Mouse (Mus musculus): ENCODE measurements around the gene Shank3.

Shank3 gene

GRCm38 (mm10) chr15:89557179-89557995 lies 58.0 kb downstream of the Shank3 start:
- DNase-seq (ENCODE audit: low read depth, low spot score) = no peak

- DNase-seq (ENCODE audit: low read depth, low spot score) = no peak
These were observed 58.6 kb downstream of the Shank3 start for GRCm38 (mm10) chr15:89557996-89558390.

- DNase-seq (ENCODE audit: low read depth, low spot score) = no peak
These were observed 59.8 kb downstream of the Shank3 start for GRCm38 (mm10) chr15:89559202-89559731.

- DNase-seq (ENCODE audit: low read depth, low spot score) = no peak
These were observed 68.7 kb downstream of the Shank3 start, which contains the start of gene Acr for GRCm38 (mm10) chr15:89568114-89568513. Gene Acr, plus strand, starts transcription at chr15:89568326.

GRCm38 (mm10) chr15:89572147-89572546 lies 72.7 kb downstream of the Shank3 start:
- DNase-seq (ENCODE audit: low read depth, low spot score) = no peak

GRCm38 (mm10) chr15:89582494-89582893 lies 83.1 kb downstream of the Shank3 start:
- DNase-seq (ENCODE audit: low read depth, low spot score) = no peak

GRCm38 (mm10) chr15:89585101-89585500 lies 85.7 kb downstream of the Shank3 start:
- DNase-seq (ENCODE audit: low read depth, low spot score) = no peak

- no peak for DNase-seq (ENCODE audit: low read depth, low spot score)
These were observed 86.2 kb downstream of the Shank3 start for GRCm38 (mm10) chr15:89585631-89586030.

- no peak for DNase-seq (ENCODE audit: low read depth, low spot score)
These were observed 89.7 kb downstream of the Shank3 start for GRCm38 (mm10) chr15:89589146-89589545.

GRCm38 (mm10) chr15:89591317-89591716 lies 91.9 kb downstream of the Shank3 start:
- peak; percentile 14 for DNase-seq (ENCODE audit: low read depth, low spot score)

GRCm38 (mm10) chr15:89591723-89592455 lies 92.5 kb downstream of the Shank3 start, which contains the start of gene Rabl2:
Gene Rabl2, minus strand, starts transcription at chr15:89591923.
- peak; percentile 84 for DNase-seq (ENCODE audit: low read depth, low spot score)

- no peak for DNase-seq (ENCODE audit: low read depth, low spot score)
These were observed 93.1 kb downstream of the Shank3 start for GRCm38 (mm10) chr15:89592548-89592947.

GRCm38 (mm10) chr15:89605822-89606570 lies 106.6 kb downstream of the Shank3 start:
- DNase-seq (ENCODE audit: low read depth, low spot score) = no peak

- no peak for DNase-seq (ENCODE audit: low read depth, low spot score)
These were observed 108.1 kb downstream of the Shank3 start for GRCm38 (mm10) chr15:89607480-89607879.

- DNase-seq (ENCODE audit: low read depth, low spot score) = no peak
These were observed 108.5 kb downstream of the Shank3 start for GRCm38 (mm10) chr15:89607888-89608287.
